Mouse (Mus musculus) kidney, embryonic 15.5 days (tissue): ENCODE data around the gene Itpa. TPM values are rescaled to one million over a fixed set of nuclear protein-coding genes. Genes with fewer than 3 reads are reported as not detected.

Source experiments
- polyA plus RNA-seq: library from polyadenylated mRNA; unstranded; fragments of >200 nt; fragmentation: Nextera tagmentation; extraction: Ambion mirVana; gene quantifications from 2 replicates; pipeline ENCODE4 v1.2.1, GENCODE M21; 2015

Itpa gene
- polyA plus RNA-seq, 1 experiment from 2014 or later, result 120 TPM

Other genes starting within 250 kb of the Itpa start
- gene Vps16, start 243.3 kb upstream of the Itpa start, polyA plus RNA-seq, result 101 and 103 TPM in 2 replicates
- gene Pced1a, start 242.9 kb upstream of the Itpa start, polyA plus RNA-seq, result 17.3 and 19.0 TPM in 2 replicates
- 87.9 and 92.2 TPM in 2 replicates for gene Ptpra, start 217.3 kb upstream of the Itpa start, polyA plus RNA-seq
- gene Mrps26, start 103.9 kb upstream of the Itpa start, polyA plus RNA-seq, result 89.8 and 97.7 TPM in 2 replicates
- gene Oxt, start 91.4 kb upstream of the Itpa start, polyA plus RNA-seq, result not detected in 2 replicates
- not detected in 2 replicates for gene Avp, start 85.1 kb upstream of the Itpa start, polyA plus RNA-seq
- gene Fastkd5, start 37.6 kb upstream of the Itpa start, polyA plus RNA-seq, result 17.3 TPM in 2 replicates
- gene Ubox5, start 37.6 kb upstream of the Itpa start, polyA plus RNA-seq, result 12.6 and 13.6 TPM in 2 replicates
- gene Lzts3, start 24.8 kb upstream of the Itpa start, polyA plus RNA-seq, result 12.2 and 13.0 TPM in 2 replicates
- 64.7 and 76.8 TPM in 2 replicates for gene Ddrgk1, start 3.0 kb upstream of the Itpa start, polyA plus RNA-seq
- gene Slc4a11, start 29.9 kb downstream of the Itpa start, polyA plus RNA-seq, result 2.4 TPM in 2 replicates
- gene 4930402H24Rik, start 238.8 kb downstream of the Itpa start, polyA plus RNA-seq, result 35.1 and 40.6 TPM in 2 replicates
- 6.2 and 8.2 TPM in 2 replicates for gene Atrn, start 238.9 kb downstream of the Itpa start, polyA plus RNA-seq